Mouse (Mus musculus) megakaryocyte-erythroid progenitor cell, adult 5 weeks (primary cell): ENCODE results near the gene Ncoa7. TPM values are rescaled to one million over a fixed set of nuclear protein-coding genes. Genes with fewer than 3 reads are reported as not detected.

Source experiments
- polyA plus RNA-seq: library from polyadenylated mRNA; stranded (reverse); fragments of >175 nt; gene quantifications from 2 replicates; pipeline ENCODE4 v1.2.3, GENCODE M21; 2012

Ncoa7 gene
- polyA plus RNA-seq: 10.3 and 12.0 TPM in 2 replicates

GRCm38 (mm10) chr10:30802681-30803586 is at the start of gene Ncoa7:
Gene Ncoa7, minus strand, starts transcription at chr10:30803326.

DNA sequence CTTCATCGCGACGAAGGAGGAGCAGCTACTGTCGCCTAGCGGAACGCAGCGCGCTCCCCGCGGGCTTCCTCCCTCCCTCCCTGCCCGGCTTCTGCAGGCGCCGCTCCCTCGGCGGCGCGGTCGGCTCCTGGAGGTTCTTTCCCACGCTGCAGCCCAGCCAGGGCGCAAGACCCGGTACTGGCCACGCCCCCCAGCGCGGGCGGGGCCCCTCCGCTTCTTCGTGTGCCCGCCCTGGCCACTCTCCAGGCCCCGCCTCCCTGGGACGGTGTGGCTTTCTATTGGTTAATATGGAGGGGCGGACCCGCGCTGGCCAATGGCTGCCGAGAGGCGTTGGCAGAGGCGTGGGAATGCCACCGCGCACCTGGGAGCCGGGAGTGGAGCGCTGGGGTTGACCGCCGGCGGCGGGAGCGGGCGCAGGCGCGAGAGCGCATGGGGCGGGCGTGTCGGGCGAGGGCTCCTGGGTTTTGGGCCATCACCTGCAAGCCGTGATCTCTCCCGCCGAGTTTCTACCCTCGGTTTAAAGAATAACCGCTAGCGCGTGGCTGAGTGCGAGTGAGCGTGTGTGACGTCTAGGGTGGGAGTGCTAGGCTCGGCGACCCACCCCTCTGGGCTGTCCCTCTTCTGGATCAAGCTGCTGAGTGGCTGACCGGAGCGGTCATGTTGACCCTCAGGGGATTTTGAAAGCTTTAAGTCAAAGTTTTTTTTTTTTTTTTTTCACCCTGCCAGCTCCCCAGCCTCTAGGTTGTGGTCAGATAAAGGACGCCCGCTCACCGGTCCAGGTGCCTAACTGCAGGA is 39.7 kb upstream of the Ncoa7 start, which contains the start of gene Hey2:
TSS of gene Hey2 (minus strand) at position 159 of the 795 bp plus-strand sequence.

GRCm38 (mm10) chr10:30629513-30629912 is 173.6 kb downstream of the Ncoa7 start, which contains the start of gene Hint3:
Gene Hint3, minus strand, starts transcription at chr10:30629632.

DNA sequence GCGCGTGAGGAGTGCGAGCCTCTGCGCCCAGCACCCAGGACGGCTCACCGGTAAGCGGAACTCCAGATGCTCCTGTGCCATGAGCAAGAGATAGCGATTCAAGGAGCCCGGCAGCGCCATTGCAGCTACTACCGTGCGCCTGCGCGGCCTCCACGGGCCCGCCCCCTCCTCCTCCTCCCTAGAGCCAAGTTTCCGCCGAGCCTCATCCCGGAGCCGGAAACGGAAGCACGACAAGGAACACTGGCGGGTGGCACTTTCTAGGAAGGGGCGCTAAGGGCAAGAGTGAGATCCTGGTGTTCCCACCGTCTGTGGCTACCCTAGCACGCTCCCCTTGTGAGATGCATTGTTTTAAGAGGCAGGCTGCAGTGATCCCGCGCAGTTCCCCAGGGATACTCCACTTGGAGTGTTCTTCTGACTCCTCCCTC is 202.6 kb downstream of the Ncoa7 start, which contains the start of gene Trmt11:
TSS of gene Trmt11 (minus strand) at position 208 of the 425 bp plus-strand sequence.

Other genes with a start within 250 kb of the Ncoa7 start
- gene Trmt11, start 202.6 kb downstream of the Ncoa7 start, polyA plus RNA-seq: 1.8 and 2.7 TPM in 2 replicates
- 4.7 and 8.3 TPM in 2 replicates for gene Hint3, start 173.7 kb downstream of the Ncoa7 start, polyA plus RNA-seq
- gene Hey2, start 39.5 kb upstream of the Ncoa7 start, polyA plus RNA-seq: 0.02 TPM in 2 replicates